Mouse (Mus musculus): ENCODE data around the gene Wdr27. TPM values are rescaled to one million over a fixed set of nuclear protein-coding genes. Genes with fewer than 3 reads are reported as not detected.

Wdr27 gene
- polyA plus RNA-seq, 1 experiment from 2014 or later = 5.8 TPM

DNA sequence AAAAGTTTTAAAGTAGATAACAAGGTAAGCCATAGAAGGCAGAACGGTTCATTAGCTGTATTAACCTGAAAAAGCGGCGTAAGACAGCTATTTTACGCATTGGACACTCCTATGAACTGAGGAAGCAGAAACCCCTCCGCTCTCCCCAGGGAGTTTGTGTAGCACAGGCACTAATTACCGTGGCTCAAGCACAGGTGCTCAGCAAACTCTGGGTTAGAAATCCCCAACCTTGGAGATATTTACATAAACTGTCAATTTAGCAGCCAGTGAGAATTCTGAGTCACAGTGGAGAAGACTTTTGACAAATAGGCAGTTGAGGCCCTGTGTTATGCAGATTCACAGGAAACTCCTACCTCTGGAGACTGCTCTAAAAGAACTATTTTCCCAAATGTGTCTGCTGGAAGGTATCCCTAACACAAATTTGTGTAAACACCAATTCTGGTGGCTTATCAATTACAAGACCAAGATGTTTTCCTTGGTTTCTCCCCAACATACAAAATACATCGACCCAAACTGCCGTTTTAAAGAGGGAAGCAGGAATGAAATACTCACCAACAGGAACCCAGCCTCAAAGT lies 15.2 kb downstream of the Wdr27 start:
- H3K4me3 ChIP-seq = no peak overlapping the region
- no peaks in the 10 kb centered on the region for H3K36me3 ChIP-seq
- H3K4me1 ChIP-seq = no peaks in the 10 kb centered on the region
- no peak overlapping the region for H3K9ac ChIP-seq
- H3K4me2 ChIP-seq (replicated peaks) = no peak overlapping the region
- no peaks in the 10 kb centered on the region for H3K9me3 ChIP-seq
- no peak for ATAC-seq (ENCODE audit: insufficient number of reproducible peaks, insufficient read depth, low FRiP score, low TSS enrichment)
- 78% methylated on average over 8 of the region's 8 CpGs for WGBS
- no peaks in the 10 kb centered on the region for H3K27me3 ChIP-seq
- no peak overlapping the region for H3K27ac ChIP-seq

DNA sequence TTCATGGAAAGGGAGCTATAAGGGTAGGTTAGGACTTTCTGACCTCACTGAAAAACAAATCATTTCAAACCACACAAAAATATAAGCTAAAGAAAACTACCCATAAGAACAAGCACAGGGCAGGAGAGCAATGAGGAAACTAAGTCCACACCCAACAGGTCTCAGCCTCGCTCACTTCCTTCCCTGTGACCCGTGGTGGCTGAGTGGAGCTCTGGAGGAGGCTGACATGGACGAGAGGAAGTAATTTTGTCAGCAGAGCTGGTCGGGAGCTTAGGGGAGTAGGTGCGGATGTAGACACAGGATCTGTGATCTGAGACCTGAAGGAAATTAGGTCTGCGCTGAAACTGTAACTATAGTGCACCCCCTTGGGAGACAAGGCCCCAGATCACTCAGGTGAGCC lies 21.4 kb downstream of the Wdr27 start:
- 52% methylated on average over 6 of the region's 6 CpGs for WGBS
- Histone ChIP-seq H3K27me3 (no peaks in the 10 kb centered on the region), H3K4me3 (no peak overlapping the region), H3K9me3 (no peaks in the 10 kb centered on the region), H3K4me2 (replicated peaks) (no peak overlapping the region), H3K27ac (no peak overlapping the region), H3K4me1 (no peaks in the 10 kb centered on the region), H3K36me3 (no peaks in the 10 kb centered on the region), H3K9ac (no peak overlapping the region)
- no peak for ATAC-seq (ENCODE audit: insufficient number of reproducible peaks, insufficient read depth, low FRiP score, low TSS enrichment)

- no peaks in the 10 kb centered on the region for H3K9me3 ChIP-seq
- H3K9ac ChIP-seq = no peak overlapping the region
- ATAC-seq (ENCODE audit: insufficient number of reproducible peaks, insufficient read depth, low FRiP score, low TSS enrichment) = no peak
- no peaks in the 10 kb centered on the region for H3K4me1 ChIP-seq
- H3K27me3 ChIP-seq = no peaks in the 10 kb centered on the region
- no peaks in the 10 kb centered on the region for H3K36me3 ChIP-seq
- 90% methylated on average over 8 of the region's 8 CpGs for WGBS
- H3K4me2 ChIP-seq (replicated peaks) = no peak overlapping the region
- H3K27ac ChIP-seq = no peak overlapping the region
- H3K4me3 ChIP-seq = no peak overlapping the region
Measured at GRCm38 (mm10) chr17:14917866-14918265, 25.1 kb downstream of the Wdr27 start.

DNA sequence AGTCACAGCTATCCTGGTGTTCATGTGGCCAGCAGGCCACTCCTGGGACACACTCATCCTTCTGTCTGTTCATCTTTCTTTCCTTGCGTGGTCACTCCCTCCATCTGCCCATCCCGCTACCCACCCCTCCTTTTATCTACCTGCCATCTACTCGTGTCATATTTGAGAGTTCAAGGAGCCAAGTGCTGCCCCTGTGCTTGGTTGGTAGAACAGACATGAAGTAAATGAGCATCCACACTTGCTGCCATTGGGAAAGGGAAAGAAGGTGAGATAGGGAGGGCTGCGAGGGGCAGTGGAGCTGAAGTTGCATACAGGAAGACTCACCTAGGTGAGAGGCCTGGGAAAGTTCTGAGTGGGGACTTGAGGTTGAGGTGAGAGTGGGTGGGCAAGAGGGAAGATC lies 28.6 kb downstream of the Wdr27 start:
- no peaks in the 10 kb centered on the region for H3K4me1 ChIP-seq
- H3K36me3 ChIP-seq = no peaks in the 10 kb centered on the region
- ATAC-seq (ENCODE audit: insufficient number of reproducible peaks, insufficient read depth, low FRiP score, low TSS enrichment) = no peak
- 85% methylated on average over 4 of the region's 4 CpGs for WGBS
- H3K4me3 ChIP-seq = no peak overlapping the region
- H3K27me3 ChIP-seq = no peaks in the 10 kb centered on the region
- no peak overlapping the region for H3K4me2 ChIP-seq (replicated peaks)
- no peak overlapping the region for H3K9ac ChIP-seq
- no peaks in the 10 kb centered on the region for H3K9me3 ChIP-seq
- no peak overlapping the region for H3K27ac ChIP-seq

DNA sequence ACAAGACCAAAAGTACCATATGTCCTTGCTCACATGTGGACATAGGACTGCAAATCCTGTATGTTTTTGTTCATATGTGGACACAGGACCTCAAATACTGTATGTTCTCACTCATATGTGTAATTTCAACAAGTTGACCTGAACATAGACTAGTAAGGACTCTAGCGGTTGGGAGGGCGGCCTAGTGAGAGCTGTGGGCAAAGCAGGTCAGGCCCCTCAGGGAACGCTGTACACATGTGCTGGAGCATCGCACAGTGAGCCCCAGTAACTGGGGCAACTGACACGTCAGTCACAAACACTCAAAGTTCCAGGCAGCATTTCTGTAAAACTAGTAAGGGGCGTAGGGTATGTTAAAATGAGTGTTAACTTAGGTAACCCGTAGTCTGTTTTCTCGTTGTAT lies 30.0 kb downstream of the Wdr27 start:
- Histone ChIP-seq H3K27ac (no peak overlapping the region), H3K27me3 (no peaks in the 10 kb centered on the region), H3K4me3 (no peak overlapping the region), H3K9me3 (no peaks in the 10 kb centered on the region), H3K9ac (no peak overlapping the region), H3K4me2 (replicated peaks) (no peak overlapping the region), H3K36me3 (no peaks in the 10 kb centered on the region), H3K4me1 (no peaks in the 10 kb centered on the region)
- ATAC-seq (ENCODE audit: insufficient number of reproducible peaks, insufficient read depth, low FRiP score, low TSS enrichment) = no peak
- WGBS = 83% methylated on average over 8 of the region's 8 CpGs

- H3K4me1 ChIP-seq = no peaks in the 10 kb centered on the region
- H3K27me3 ChIP-seq = no peaks in the 10 kb centered on the region
- H3K27ac ChIP-seq = no peak overlapping the region
- no peaks in the 10 kb centered on the region for H3K9me3 ChIP-seq
- no peak overlapping the region for H3K4me2 ChIP-seq (replicated peaks)
- 54% methylated on average over 6 of the region's 6 CpGs for WGBS
- no peak overlapping the region for H3K4me3 ChIP-seq
- no peak for ATAC-seq (ENCODE audit: insufficient number of reproducible peaks, insufficient read depth, low FRiP score, low TSS enrichment)
- no peak overlapping the region for H3K9ac ChIP-seq
- no peaks in the 10 kb centered on the region for H3K36me3 ChIP-seq
Measured at GRCm38 (mm10) chr17:14912420-14912819, 30.5 kb downstream of the Wdr27 start.

GRCm38 (mm10) chr17:14910771-14911170 lies 32.2 kb downstream of the Wdr27 start:
- no peak overlapping the region for H3K4me3 ChIP-seq
- H3K4me2 ChIP-seq (replicated peaks) = no peak overlapping the region
- H3K27ac ChIP-seq = no peak overlapping the region
- H3K36me3 ChIP-seq = no peaks in the 10 kb centered on the region
- 89% methylated on average over 5 of the region's 5 CpGs for WGBS
- no peak overlapping the region for H3K9ac ChIP-seq
- H3K9me3 ChIP-seq = no peaks in the 10 kb centered on the region
- ATAC-seq (ENCODE audit: insufficient number of reproducible peaks, insufficient read depth, low FRiP score, low TSS enrichment) = no peak
- H3K4me1 ChIP-seq = no peaks in the 10 kb centered on the region; the same call in 1 of the 2 replicates
- no peaks in the 10 kb centered on the region for H3K27me3 ChIP-seq

DNA sequence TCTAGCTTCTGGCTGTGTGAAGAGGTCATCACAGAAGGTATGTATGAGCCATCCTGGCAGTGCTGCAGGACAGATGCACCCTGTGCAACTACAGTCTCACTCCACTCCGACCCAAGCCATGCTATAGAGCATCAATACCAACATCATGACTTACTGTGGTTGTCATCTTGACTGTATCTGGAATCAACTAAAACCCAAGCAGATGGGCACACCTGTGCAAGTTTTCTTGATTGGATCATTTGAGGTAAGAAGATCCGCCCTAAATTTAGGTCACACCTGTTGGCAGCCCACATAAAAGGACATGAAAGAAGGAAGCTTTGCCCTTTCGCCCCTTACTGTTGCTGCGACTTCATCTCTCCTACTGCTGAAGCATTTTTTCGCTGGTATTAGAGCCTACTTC lies 33.6 kb downstream of the Wdr27 start:
- Histone ChIP-seq H3K4me2 (replicated peaks) (no peak overlapping the region), H3K4me1 (no peaks in the 10 kb centered on the region; the same call in 1 of the 2 replicates), H3K27ac (no peak overlapping the region), H3K9ac (no peak overlapping the region), H3K9me3 (no peaks in the 10 kb centered on the region), H3K36me3 (no peaks in the 10 kb centered on the region), H3K27me3 (no peaks in the 10 kb centered on the region), H3K4me3 (no peak overlapping the region)
- ATAC-seq (ENCODE audit: insufficient number of reproducible peaks, insufficient read depth, low FRiP score, low TSS enrichment) = no peak
- WGBS = 83% methylated on average over 5 of the region's 5 CpGs

DNA sequence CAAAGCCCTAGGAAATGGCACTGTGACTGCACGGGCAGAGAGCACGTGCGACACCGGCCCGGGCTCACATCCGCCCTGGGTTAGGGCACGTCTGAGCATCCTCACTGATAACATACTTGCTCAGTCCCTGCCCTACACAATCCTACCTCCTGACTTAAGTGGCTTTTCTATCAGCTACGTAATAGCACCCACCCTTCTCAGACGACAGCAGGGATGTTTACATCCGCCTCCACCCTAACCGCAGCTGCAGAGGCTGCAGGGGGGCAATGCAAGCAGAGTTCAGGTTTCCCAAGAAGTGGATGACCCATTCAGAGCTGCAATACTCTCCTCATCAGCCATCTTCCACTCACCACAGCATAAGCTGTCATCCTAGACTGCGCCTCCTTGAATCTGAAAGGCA lies 35.8 kb downstream of the Wdr27 start:
- H3K36me3 ChIP-seq = no peaks in the 10 kb centered on the region
- H3K27ac ChIP-seq = no peak overlapping the region
- no peak for ATAC-seq (ENCODE audit: insufficient number of reproducible peaks, insufficient read depth, low FRiP score, low TSS enrichment)
- H3K9me3 ChIP-seq = no peaks in the 10 kb centered on the region
- WGBS = 73% methylated on average over 12 of the region's 12 CpGs
- H3K4me1 ChIP-seq = no peaks in the 10 kb centered on the region; the same call in 1 of the 2 replicates
- H3K4me3 ChIP-seq = no peak overlapping the region
- no peak overlapping the region for H3K9ac ChIP-seq
- H3K27me3 ChIP-seq = no peaks in the 10 kb centered on the region
- no peak overlapping the region for H3K4me2 ChIP-seq (replicated peaks)

GRCm38 (mm10) chr17:14906611-14907010 lies 36.3 kb downstream of the Wdr27 start:
- Histone ChIP-seq H3K4me3 (no peak overlapping the region), H3K36me3 (no peaks in the 10 kb centered on the region), H3K4me2 (replicated peaks) (no peak overlapping the region), H3K9me3 (no peaks in the 10 kb centered on the region), H3K27ac (no peak overlapping the region), H3K9ac (no peak overlapping the region), H3K4me1 (no peaks in the 10 kb centered on the region; the same call in 1 of the 2 replicates), H3K27me3 (no peaks in the 10 kb centered on the region)
- WGBS = 38% methylated on average over 1 of the region's 1 CpGs
- no peak for ATAC-seq (ENCODE audit: insufficient number of reproducible peaks, insufficient read depth, low FRiP score, low TSS enrichment)

GRCm38 (mm10) chr17:14904637-14905265 lies 38.2 kb downstream of the Wdr27 start:
- no peak overlapping the region for H3K9ac ChIP-seq
- H3K27ac ChIP-seq = no peak overlapping the region
- peak; percentile 61; the same call in 1 of the 2 replicates for ATAC-seq (ENCODE audit: insufficient number of reproducible peaks, insufficient read depth, low FRiP score, low TSS enrichment)

GRCm38 (mm10) chr17:14904206-14904605 lies 38.8 kb downstream of the Wdr27 start:
- Histone ChIP-seq H3K27me3 (no peaks in the 10 kb centered on the region), H3K36me3 (no peaks in the 10 kb centered on the region), H3K9me3 (no peaks in the 10 kb centered on the region), H3K9ac (no peak overlapping the region), H3K4me1 (no peaks in the 10 kb centered on the region; the same call in 1 of the 2 replicates), H3K4me2 (replicated peaks) (no peak overlapping the region), H3K4me3 (no peak overlapping the region), H3K27ac (no peak overlapping the region)
- 82% methylated on average over 6 of the region's 6 CpGs for WGBS
- no peak for ATAC-seq (ENCODE audit: insufficient number of reproducible peaks, insufficient read depth, low FRiP score, low TSS enrichment)

More at GRCm38 (mm10) chr17:14904637-14905265, 38.2 kb downstream of the Wdr27 start:
- 56% methylated on average over 7 of the region's 7 CpGs for WGBS
- H3K36me3 ChIP-seq = no peaks in the 10 kb centered on the region
- no peaks in the 10 kb centered on the region; the same call in 1 of the 2 replicates for H3K4me1 ChIP-seq
- no peak overlapping the region for H3K4me3 ChIP-seq
- H3K4me2 ChIP-seq (replicated peaks) = no peak overlapping the region
- H3K27me3 ChIP-seq = no peaks in the 10 kb centered on the region
- H3K9me3 ChIP-seq = no peaks in the 10 kb centered on the region

All from embryonic facial prominence, embryonic 12.5 days (tissue).